Mouse (Mus musculus): ENCODE data around the gene Gm49337. TPM values are rescaled to one million over a fixed set of nuclear protein-coding genes. Genes with fewer than 3 reads are reported as not detected.

The Gm49337 gene
- total and polyA plus RNA-seq, 2 experiments from 2014 or later: not detected

DNA sequence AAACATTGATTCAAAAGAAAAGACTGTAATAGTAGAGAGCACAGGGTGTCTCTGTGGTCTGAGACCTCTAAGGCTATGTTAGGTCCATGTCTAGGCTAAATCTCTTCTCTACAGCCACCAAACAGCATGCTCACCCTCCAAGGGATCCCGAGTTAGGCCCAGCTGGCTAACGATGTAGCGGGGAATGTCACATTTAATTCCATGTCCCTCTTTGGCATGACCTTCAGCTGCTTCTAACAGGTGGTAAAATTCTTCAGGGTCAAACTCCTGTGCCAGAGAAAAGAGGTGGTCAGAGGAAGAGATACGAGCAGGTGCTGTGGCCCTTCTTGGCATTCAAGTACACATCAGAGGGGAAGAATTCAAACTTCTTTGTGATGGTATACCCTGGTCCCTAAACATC, 144.4 kb downstream of the Gm49337 start:
- H3K9me3 ChIP-seq (ENCODE audit: low read length): no peaks in the 10 kb centered on the region
- TF ChIP-seq CTCF (IDR thresholded peaks at IDR 0.05; ENCODE audit: low read depth): no peak
- no peaks in the 10 kb centered on the region for H3K27me3 ChIP-seq (ENCODE audit: insufficient read depth, low read length)
- no peak overlapping the region for H3K9ac ChIP-seq
- DNase-seq: no peak
- ATAC-seq: no peak
- H3K4me2 ChIP-seq (ENCODE audit: low read depth): no peak overlapping the region
- no peaks in the 10 kb centered on the region for H3K4me1 ChIP-seq (ENCODE audit: insufficient read depth)
- 91% methylated on average over 4 of the region's 4 CpGs for WGBS
- H3K4me3 ChIP-seq (ENCODE audit: low read depth, low read length): no peak overlapping the region
- H3K27ac ChIP-seq (ENCODE audit: low read depth, low read length): no peak overlapping the region
- H3K36me3 ChIP-seq (ENCODE audit: insufficient read depth): peaks cover 99% of the 10 kb centered on the region

DNA sequence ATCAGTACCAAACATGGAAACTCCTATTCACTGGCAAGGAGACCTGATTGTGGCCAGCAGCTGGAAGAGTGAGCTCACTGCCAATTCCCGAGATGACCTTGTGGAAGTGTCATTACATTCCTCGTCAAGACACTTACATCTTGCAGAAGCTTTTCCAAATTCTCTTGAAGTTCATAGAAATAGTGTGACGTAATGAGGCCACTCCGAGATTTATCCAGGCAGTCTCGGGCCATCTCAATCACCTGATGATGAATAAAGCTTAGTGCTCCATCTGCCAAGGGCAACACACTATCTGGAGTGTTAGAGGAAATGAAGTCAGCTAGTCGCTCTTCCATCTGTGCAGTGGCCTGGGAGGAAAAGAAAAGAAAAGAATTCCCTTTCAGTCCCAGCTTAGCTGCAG, 148.9 kb downstream of the Gm49337 start:
- H3K4me1 ChIP-seq (ENCODE audit: insufficient read depth): no peaks in the 10 kb centered on the region
- no peak overlapping the region for H3K4me2 ChIP-seq (ENCODE audit: low read depth)
- TF ChIP-seq CTCF (IDR thresholded peaks at IDR 0.05; ENCODE audit: low read depth): no peak
- H3K9ac ChIP-seq: no peak overlapping the region
- H3K27me3 ChIP-seq (ENCODE audit: insufficient read depth, low read length): no peaks in the 10 kb centered on the region
- ATAC-seq (no peak), DNase-seq (no peak)
- no peak overlapping the region for H3K4me3 ChIP-seq (ENCODE audit: low read depth, low read length)
- no peak overlapping the region for H3K27ac ChIP-seq (ENCODE audit: low read depth, low read length)
- H3K9me3 ChIP-seq (ENCODE audit: low read length): no peaks in the 10 kb centered on the region
- whole genome bisulfite sequencing: 89% methylated on average over 6 of the region's 6 CpGs
- peaks cover 85% of the 10 kb centered on the region for H3K36me3 ChIP-seq (ENCODE audit: insufficient read depth)

DNA sequence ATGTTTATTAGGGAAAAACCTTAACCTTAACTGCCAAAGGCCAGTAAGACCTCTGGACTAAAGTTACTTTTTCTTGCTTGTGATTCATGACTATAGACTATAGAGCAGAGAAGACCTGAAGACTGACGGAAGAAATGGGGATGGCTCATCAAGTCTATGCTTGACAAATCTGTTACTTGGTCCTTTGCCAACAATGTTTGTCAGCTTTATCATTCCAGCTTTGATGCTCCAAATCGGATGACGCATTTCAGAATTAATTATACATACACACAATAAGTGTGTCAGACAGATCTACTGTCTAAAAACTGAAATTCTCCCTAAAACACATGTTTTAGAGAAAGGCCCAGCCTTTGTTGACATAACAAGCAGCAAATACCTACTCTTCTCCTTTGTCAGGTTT, 156.1 kb downstream of the Gm49337 start:
- no peak for ATAC-seq
- 54% methylated on average over 3 of the region's 3 CpGs for WGBS
- H3K36me3 ChIP-seq (ENCODE audit: insufficient read depth): peaks cover 41% of the 10 kb centered on the region
- TF ChIP-seq CTCF (IDR thresholded peaks at IDR 0.05; ENCODE audit: low read depth): no peak
- DNase-seq: no peak
- H3K9ac ChIP-seq: no peak overlapping the region
- H3K4me2 ChIP-seq (ENCODE audit: low read depth): no peak overlapping the region
- no peak overlapping the region for H3K27ac ChIP-seq (ENCODE audit: low read depth, low read length)
- H3K27me3 ChIP-seq (ENCODE audit: insufficient read depth, low read length): no peaks in the 10 kb centered on the region
- H3K4me3 ChIP-seq (ENCODE audit: low read depth, low read length): no peak overlapping the region
- H3K9me3 ChIP-seq (ENCODE audit: low read length): no peaks in the 10 kb centered on the region
- no peaks in the 10 kb centered on the region for H3K4me1 ChIP-seq (ENCODE audit: insufficient read depth)

DNA sequence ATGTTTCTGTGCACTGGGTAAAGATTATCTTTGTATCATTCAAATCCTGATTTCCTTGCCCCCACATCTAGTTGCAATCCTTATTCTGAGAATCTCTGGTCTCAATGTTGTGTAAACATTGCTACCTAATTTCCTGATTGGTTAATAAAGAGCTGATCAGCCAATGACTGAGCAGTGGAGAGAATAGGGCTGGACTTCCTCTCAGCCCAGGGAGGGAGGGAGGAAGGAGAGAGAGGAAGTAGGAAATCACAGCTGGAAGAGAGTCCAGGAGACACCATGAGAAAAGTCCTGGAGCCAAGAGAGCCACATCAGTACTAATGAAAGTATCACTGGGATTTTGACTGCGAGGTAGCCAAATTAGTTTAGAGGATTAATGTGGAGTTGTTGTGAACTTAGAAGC, 163.1 kb downstream of the Gm49337 start:
- Histone ChIP-seq H3K27me3 (ENCODE audit: insufficient read depth, low read length) (no peaks in the 10 kb centered on the region), H3K9ac (no peak overlapping the region), H3K27ac (ENCODE audit: low read depth, low read length) (no peak overlapping the region), H3K9me3 (ENCODE audit: low read length) (no peaks in the 10 kb centered on the region), H3K36me3 (ENCODE audit: insufficient read depth) (peaks cover 6% of the 10 kb centered on the region; the same call in 1 of the 2 replicates), H3K4me2 (ENCODE audit: low read depth) (no peak overlapping the region), H3K4me1 (ENCODE audit: insufficient read depth) (no peaks in the 10 kb centered on the region), H3K4me3 (ENCODE audit: low read depth, low read length) (no peak overlapping the region)
- DNase-seq: no peak
- no peak for ATAC-seq
- no peak for TF ChIP-seq CTCF (IDR thresholded peaks at IDR 0.05; ENCODE audit: low read depth)
- WGBS: 90% methylated on average over 1 of the region's 1 CpGs

DNA sequence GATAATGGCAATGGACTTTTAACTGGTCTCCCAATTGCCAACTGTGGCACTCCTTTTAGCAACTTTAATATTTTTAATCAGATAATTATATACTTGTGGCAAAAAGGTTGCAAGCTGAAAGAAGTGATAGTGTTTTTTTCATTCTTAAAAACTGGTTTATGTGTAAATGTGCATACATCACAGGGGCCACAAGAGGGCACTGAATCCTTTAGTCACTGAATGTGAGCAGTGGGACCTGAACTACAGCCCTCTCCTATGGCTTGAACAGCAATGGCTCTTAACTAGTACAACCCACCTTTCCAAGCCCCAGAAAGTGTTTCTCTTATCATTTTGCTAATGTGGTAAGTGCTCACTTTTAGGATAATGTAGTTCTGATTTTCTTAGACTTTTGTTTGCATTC, 168.9 kb downstream of the Gm49337 start:
- Histone ChIP-seq H3K9me3 (ENCODE audit: low read length) (no peaks in the 10 kb centered on the region), H3K27me3 (ENCODE audit: insufficient read depth, low read length) (no peaks in the 10 kb centered on the region), H3K36me3 (ENCODE audit: insufficient read depth) (no peaks in the 10 kb centered on the region), H3K4me1 (ENCODE audit: insufficient read depth) (no peaks in the 10 kb centered on the region), H3K9ac (no peak overlapping the region), H3K4me2 (ENCODE audit: low read depth) (no peak overlapping the region), H3K27ac (ENCODE audit: low read depth, low read length) (no peak overlapping the region), H3K4me3 (ENCODE audit: low read depth, low read length) (no peak overlapping the region)
- DNase-seq: peak; percentile 76
- peak; percentile 69 for ATAC-seq
- peak; percentile 77 for TF ChIP-seq CTCF (IDR thresholded peaks at IDR 0.05; ENCODE audit: low read depth)

Other genes with a start within 250 kb of the Gm49337 start
- gene Dmbx1, start 233.5 kb upstream of the Gm49337 start, total RNA-seq (2014; rRNA removed): 0.15 TPM in 1 of 2 replicates, not detected in the other
- 0.18 and 0.23 TPM in 2 replicates for gene Dmbx1, start 233.5 kb upstream of the Gm49337 start, polyA plus RNA-seq (2015; fragmentation: Nextera tagmentation; extraction: Ambion mirVana)
- gene Faah, start 155.5 kb upstream of the Gm49337 start, total RNA-seq (2014; rRNA removed): 28.8 and 42.7 TPM in 2 replicates
- 22.0 and 25.4 TPM in 2 replicates for gene Faah, start 155.5 kb upstream of the Gm49337 start, polyA plus RNA-seq (2015; fragmentation: Nextera tagmentation; extraction: Ambion mirVana)
- gene Nsun4, start 119.5 kb upstream of the Gm49337 start, total RNA-seq (2014; rRNA removed): 9.9 and 10.6 TPM in 2 replicates
- gene Nsun4, start 119.5 kb upstream of the Gm49337 start, polyA plus RNA-seq (2015; fragmentation: Nextera tagmentation; extraction: Ambion mirVana): 6.8 and 8.2 TPM in 2 replicates
- gene Uqcrh, start 98.3 kb upstream of the Gm49337 start, total RNA-seq (2014; rRNA removed): 271 and 387 TPM in 2 replicates
- 414 and 534 TPM in 2 replicates for gene Uqcrh, start 98.3 kb upstream of the Gm49337 start, polyA plus RNA-seq (2015; fragmentation: Nextera tagmentation; extraction: Ambion mirVana)
- 95.4 and 98.4 TPM in 2 replicates for gene Lrrc41, start 98.1 kb upstream of the Gm49337 start, total RNA-seq (2014; rRNA removed)
- gene Lrrc41, start 98.1 kb upstream of the Gm49337 start, polyA plus RNA-seq (2015; fragmentation: Nextera tagmentation; extraction: Ambion mirVana): 67.5 and 70.2 TPM in 2 replicates
- 2.0 and 3.2 TPM in 2 replicates for gene Rad54l, start 49.7 kb upstream of the Gm49337 start, total RNA-seq (2014; rRNA removed)
- 2.6 and 3.5 TPM in 2 replicates for gene Rad54l, start 49.7 kb upstream of the Gm49337 start, polyA plus RNA-seq (2015; fragmentation: Nextera tagmentation; extraction: Ambion mirVana)
- 80.3 and 83.0 TPM in 2 replicates for gene Pomgnt1, start 49.5 kb upstream of the Gm49337 start, total RNA-seq (2014; rRNA removed)
- 52.7 and 57.6 TPM in 2 replicates for gene Pomgnt1, start 49.5 kb upstream of the Gm49337 start, polyA plus RNA-seq (2015; fragmentation: Nextera tagmentation; extraction: Ambion mirVana)
- gene Lurap1, start 22.0 kb upstream of the Gm49337 start, total RNA-seq (2014; rRNA removed): 5.0 and 6.3 TPM in 2 replicates
- gene Lurap1, start 22.0 kb upstream of the Gm49337 start, polyA plus RNA-seq (2015; fragmentation: Nextera tagmentation; extraction: Ambion mirVana): 2.8 and 3.0 TPM in 2 replicates
- 0.29 TPM in 1 of 2 replicates, not detected in the other for gene Tspan1, start 5.8 kb upstream of the Gm49337 start, total RNA-seq (2014; rRNA removed)
- gene Tspan1, start 5.8 kb upstream of the Gm49337 start, polyA plus RNA-seq (2015; fragmentation: Nextera tagmentation; extraction: Ambion mirVana): 0.07 TPM in 1 of 2 replicates, not detected in the other
- not detected in 2 replicates for gene 1700042G07Rik, start within 50 bp of the Gm49337 start, total RNA-seq (2014; rRNA removed)
- not detected in 2 replicates for gene 1700042G07Rik, start within 50 bp of the Gm49337 start, polyA plus RNA-seq (2015; fragmentation: Nextera tagmentation; extraction: Ambion mirVana)
- 41.5 and 51.3 TPM in 2 replicates for gene Pik3r3, start 48.2 kb downstream of the Gm49337 start, total RNA-seq (2014; rRNA removed)
- gene Pik3r3, start 48.2 kb downstream of the Gm49337 start, polyA plus RNA-seq (2015; fragmentation: Nextera tagmentation; extraction: Ambion mirVana): 21.5 and 30.8 TPM in 2 replicates

All from forebrain, postnatal 0 days (tissue).